Mouse (Mus musculus) heart, postnatal 0 days (tissue): ENCODE measurements around the gene Rdh16f1. TPM values are rescaled to one million over a fixed set of nuclear protein-coding genes. Genes with fewer than 3 reads are reported as not detected.

Source experiments
- ATAC-seq: fragments of 200-750 bp; cut with Nextera tagmentation; 2 replicates; pipeline ENCODE4 v1.8.0; 2017; ENCODE audit warnings: low read depth, moderate number of reproducible peaks, moderate library complexity; ENCODE audit not compliant: insufficient read depth
- DNase-seq: peaks from one replicate; pipeline ENCODE4 v3.0.0-alpha.2; 2016; ENCODE audit warnings: low spot score
- H3K27ac ChIP-seq: fragments of 300-500 bp; sonication (generic); 2 replicates; pipeline ENCODE4 v1.5.1; 2014; ENCODE audit warnings: low read depth, mild to moderate bottlenecking
- H3K27me3 ChIP-seq: fragments of 300-500 bp; sonication (generic); 2 replicates; pipeline ENCODE4 v1.6.1; 2014; ENCODE audit warnings: low read length, mixed read lengths; ENCODE audit not compliant: control insufficient read depth, insufficient read depth
- H3K36me3 ChIP-seq: fragments of 300-500 bp; sonication (generic); replicated peaks from 2 replicates; pipeline ENCODE4 v1.6.1; 2014; ENCODE audit warnings: low read length, mixed read lengths; ENCODE audit not compliant: control insufficient read depth, insufficient read depth
- H3K4me1 ChIP-seq: fragments of 300-500 bp; sonication (generic); 2 replicates; pipeline ENCODE4 v1.6.1; 2014; ENCODE audit warnings: antibody characterized with exemption; ENCODE audit not compliant: control insufficient read depth, insufficient read depth
- H3K4me2 ChIP-seq: fragments of 300-500 bp; sonication (generic); 2 replicates; pipeline ENCODE4 v1.6.1; 2014; ENCODE audit warnings: low read depth, mild to moderate bottlenecking, low read length, moderate library complexity
- H3K4me3 ChIP-seq: fragments of 300-500 bp; sonication (generic); 2 replicates; pipeline ENCODE4 v1.5.1; 2014; ENCODE audit warnings: low read depth, low read length
- H3K9ac ChIP-seq: fragments of 300-500 bp; sonication (generic); replicated peaks from 2 replicates; pipeline ENCODE4 v1.6.1; 2014; ENCODE audit warnings: low read depth, low read length, mixed read lengths
- H3K9me3 ChIP-seq: fragments of 300-500 bp; sonication (generic); replicated peaks from 2 replicates; pipeline ENCODE4 v1.6.1; 2016; ENCODE audit warnings: low read length; ENCODE audit not compliant: control insufficient read depth
- CTCF ChIP-seq: IDR thresholded peaks from 2 replicates; pipeline ENCODE4 v1.5.1; 2016; ENCODE audit warnings: antibody characterized with exemption, control low read depth, low read depth
- EP300 ChIP-seq: IDR thresholded peaks from 2 replicates; pipeline ENCODE4 v1.6.1; 2016; ENCODE audit warnings: antibody characterized with exemption, low read depth
- WGBS: fragments of 180-500 bp; shearing (Covaris S2); extraction: QIAGEN DNeasy Blood & Tissue Kit; methylation state at CpG from one replicate; pipeline ENCODE4 v1.1.7; 2014; 5-methylcytosine and 5-hydroxymethylcytosine counted together
- polyA plus RNA-seq: library from polyadenylated mRNA; unstranded; fragments of >200 nt; fragmentation: Nextera tagmentation; extraction: Ambion mirVana; gene quantifications from 2 replicates; pipeline ENCODE4 v1.2.1, GENCODE M21; 2015
- total RNA-seq: library from RNA; depleted of rRNA; stranded (reverse); fragments of >200 nt; gene quantifications from 2 replicates; pipeline ENCODE4 v1.2.3, GENCODE M21; 2014; ENCODE audit warnings: low replicate concordance; rRNA removed

Rdh16f1 gene
- total and polyA plus RNA-seq, 2 experiments from 2014 or later = not detected

- Histone ChIP-seq H3K4me3 (no peak overlapping the region), H3K4me2 (no peak overlapping the region), H3K4me1 (no peaks in the 10 kb centered on the region), H3K9me3 (no peaks in the 10 kb centered on the region), H3K36me3 (no peaks in the 10 kb centered on the region), H3K27me3 (no peaks in the 10 kb centered on the region), H3K9ac (no peak overlapping the region), H3K27ac (no peak overlapping the region)
- TF ChIP-seq EP300 (no peak), CTCF (no peak)
- no peak for ATAC-seq
- 55% methylated on average over 2 of the region's 2 CpGs for WGBS
- DNase-seq = no peak
Measured at GRCm38 (mm10) chr10:127840776-127841175, 81.2 kb downstream of the Rdh16f1 start.

Other genes starting within 250 kb of the Rdh16f1 start
- 43.8 and 68.3 TPM in 2 replicates for gene Ndufa4l2, start 244.8 kb upstream of the Rdh16f1 start, total RNA-seq
- gene Ndufa4l2, start 244.8 kb upstream of the Rdh16f1 start, polyA plus RNA-seq = 46.4 and 47.6 TPM in 2 replicates
- 109 and 161 TPM in 2 replicates for gene Shmt2, start 237.3 kb upstream of the Rdh16f1 start, total RNA-seq
- gene Shmt2, start 237.3 kb upstream of the Rdh16f1 start, polyA plus RNA-seq = 47.9 and 51.5 TPM in 2 replicates
- gene Nxph4, start 225.2 kb upstream of the Rdh16f1 start, total RNA-seq = not detected in 2 replicates
- 0.41 and 0.49 TPM in 2 replicates for gene Nxph4, start 225.2 kb upstream of the Rdh16f1 start, polyA plus RNA-seq
- 37.0 and 65.9 TPM in 2 replicates for gene Lrp1, start 138.6 kb upstream of the Rdh16f1 start, total RNA-seq
- 15.4 and 15.7 TPM in 2 replicates for gene Lrp1, start 138.6 kb upstream of the Rdh16f1 start, polyA plus RNA-seq
- gene Stat6, start 116.8 kb upstream of the Rdh16f1 start, total RNA-seq = 38.1 and 42.3 TPM in 2 replicates
- 24.0 and 24.6 TPM in 2 replicates for gene Stat6, start 116.8 kb upstream of the Rdh16f1 start, polyA plus RNA-seq
- gene Nemp1, start 92.9 kb upstream of the Rdh16f1 start, total RNA-seq = 10.0 and 16.0 TPM in 2 replicates
- gene Nemp1, start 92.9 kb upstream of the Rdh16f1 start, polyA plus RNA-seq = 4.2 and 4.5 TPM in 2 replicates
- gene Nab2, start 91.2 kb upstream of the Rdh16f1 start, total RNA-seq = 15.3 and 17.0 TPM in 2 replicates
- 4.0 and 5.3 TPM in 2 replicates for gene Nab2, start 91.2 kb upstream of the Rdh16f1 start, polyA plus RNA-seq
- gene Myo1a, start 54.6 kb upstream of the Rdh16f1 start, total RNA-seq = not detected in 2 replicates
- 0.04 and 0.05 TPM in 2 replicates for gene Myo1a, start 54.6 kb upstream of the Rdh16f1 start, polyA plus RNA-seq
- not detected in 2 replicates for gene Tac2, start 35.3 kb upstream of the Rdh16f1 start, total RNA-seq
- 0.23 and 0.25 TPM in 2 replicates for gene Tac2, start 35.3 kb upstream of the Rdh16f1 start, polyA plus RNA-seq
- 5.2 and 5.8 TPM in 2 replicates for gene Zbtb39, start 20.2 kb upstream of the Rdh16f1 start, total RNA-seq
- 0.94 and 1.1 TPM in 2 replicates for gene Zbtb39, start 20.2 kb upstream of the Rdh16f1 start, polyA plus RNA-seq
- 13.6 and 20.6 TPM in 2 replicates for gene Gpr182, start 8.1 kb upstream of the Rdh16f1 start, total RNA-seq
- gene Gpr182, start 8.1 kb upstream of the Rdh16f1 start, polyA plus RNA-seq = 9.9 and 11.2 TPM in 2 replicates
- not detected in 2 replicates for gene Rdh1, start 66 bp upstream of the Rdh16f1 start, total RNA-seq
- gene Rdh1, start 66 bp upstream of the Rdh16f1 start, polyA plus RNA-seq = not detected in 2 replicates
- gene Rdh9, start 16.6 kb downstream of the Rdh16f1 start, total RNA-seq = 0.04 and 0.27 TPM in 2 replicates
- gene Rdh9, start 16.6 kb downstream of the Rdh16f1 start, polyA plus RNA-seq = 0.34 TPM in 1 of 2 replicates, not detected in the other
- gene Rdh16, start 41.4 kb downstream of the Rdh16f1 start, total RNA-seq = not detected in 2 replicates
- gene Rdh16, start 41.4 kb downstream of the Rdh16f1 start, polyA plus RNA-seq = not detected in 2 replicates
- not detected in 2 replicates for gene Rdh19, start 90.1 kb downstream of the Rdh16f1 start, total RNA-seq
- not detected in 2 replicates for gene Rdh19, start 90.1 kb downstream of the Rdh16f1 start, polyA plus RNA-seq
- gene Rdh16f2, start 106.7 kb downstream of the Rdh16f1 start, total RNA-seq = not detected in 2 replicates
- not detected in 2 replicates for gene Rdh16f2, start 106.7 kb downstream of the Rdh16f1 start, polyA plus RNA-seq
- gene Rdh7, start 129.0 kb downstream of the Rdh16f1 start, total RNA-seq = 0.46 TPM in 1 of 2 replicates, not detected in the other
- gene Rdh7, start 129.0 kb downstream of the Rdh16f1 start, polyA plus RNA-seq = not detected in 2 replicates
- gene Sdr9c7, start 138.7 kb downstream of the Rdh16f1 start, total RNA-seq = not detected in 2 replicates
- gene Sdr9c7, start 138.7 kb downstream of the Rdh16f1 start, polyA plus RNA-seq = not detected in 2 replicates
- gene Hsd17b6, start 247.8 kb downstream of the Rdh16f1 start, total RNA-seq = not detected in 2 replicates
- not detected in 2 replicates for gene Hsd17b6, start 247.8 kb downstream of the Rdh16f1 start, polyA plus RNA-seq